Mouse (Mus musculus) ES-E14 (cell line): ENCODE data around the gene Ptprg.

Source experiments
- CHD2 ChIP-seq: IDR thresholded peaks from 2 replicates; pipeline ENCODE4 v1.6.1; 2014; ENCODE audit warnings: mild to moderate bottlenecking, low read depth, low read length, inconsistent platforms
- MAFK ChIP-seq: IDR thresholded peaks from 2 replicates; pipeline ENCODE4 v1.6.1; 2014; ENCODE audit warnings: mild to moderate bottlenecking, low read depth, low read length, inconsistent platforms; ENCODE audit not compliant: insufficient read depth

DNA sequence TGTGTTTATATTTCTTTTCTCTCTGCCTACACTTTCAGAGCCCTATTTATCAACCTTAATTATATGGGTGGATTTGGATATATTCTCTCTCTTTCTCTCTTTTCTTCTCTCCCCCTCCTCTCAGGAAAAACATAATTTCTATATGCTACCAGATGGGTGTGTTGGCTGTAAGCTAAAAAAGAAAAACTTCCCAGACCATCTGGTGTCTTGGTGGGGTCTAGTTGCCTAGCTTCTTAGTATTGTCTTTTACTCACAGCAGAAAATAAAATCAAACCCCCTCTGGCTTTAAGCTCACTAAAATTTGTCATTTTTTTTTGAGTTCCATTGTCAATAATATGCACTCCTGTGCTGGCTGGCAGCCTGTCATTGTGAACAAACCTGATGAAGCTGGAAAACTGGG, 87.0 kb downstream of the Ptprg start:
- TF ChIP-seq MAFK (no peak), CHD2 (no peak)
